Mouse (Mus musculus): ENCODE data around the gene Smyd1.

Gene Smyd1

DNA sequence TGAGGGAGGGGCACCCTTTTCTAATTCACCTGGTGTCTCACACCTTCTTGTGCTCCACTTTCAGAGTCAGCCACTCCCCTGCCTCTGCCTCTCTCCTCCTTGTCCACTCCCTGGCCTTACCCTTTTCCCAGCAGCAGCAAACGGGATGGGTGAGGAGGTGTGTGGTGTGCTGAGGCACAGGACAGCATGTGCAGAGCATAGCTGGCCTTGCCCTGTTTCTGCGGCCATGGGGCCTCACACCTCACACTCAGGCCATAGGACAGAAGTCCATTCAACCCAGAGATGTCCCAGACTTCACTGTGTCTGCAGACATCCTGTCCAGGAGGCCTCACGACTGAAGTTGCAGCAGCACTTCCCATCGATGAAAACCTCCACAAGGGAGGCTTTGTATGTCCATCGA lies 118.4 kb downstream of the Smyd1 start:
- no peak for DNase-seq

DNA sequence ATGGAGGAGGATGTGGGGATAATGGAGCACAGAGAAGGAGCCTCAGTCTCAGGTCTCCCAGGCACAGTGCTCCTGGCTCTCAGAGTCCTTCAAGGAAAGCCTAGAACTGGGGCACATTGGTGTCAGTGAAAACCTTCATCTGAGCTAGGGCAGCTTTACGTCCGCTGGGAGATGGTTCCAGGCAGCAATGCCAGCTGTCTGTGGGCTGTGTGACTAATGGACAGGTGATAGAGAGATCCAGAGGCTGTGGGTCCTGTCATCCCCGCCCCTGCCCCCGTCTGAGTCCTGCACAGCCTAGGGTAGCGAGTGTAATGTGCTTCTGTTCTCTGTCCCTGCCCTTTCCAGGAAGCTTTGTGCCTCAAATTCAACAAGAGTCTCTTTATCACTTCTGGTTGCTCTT lies 120.1 kb downstream of the Smyd1 start:
- no peak for DNase-seq

DNA sequence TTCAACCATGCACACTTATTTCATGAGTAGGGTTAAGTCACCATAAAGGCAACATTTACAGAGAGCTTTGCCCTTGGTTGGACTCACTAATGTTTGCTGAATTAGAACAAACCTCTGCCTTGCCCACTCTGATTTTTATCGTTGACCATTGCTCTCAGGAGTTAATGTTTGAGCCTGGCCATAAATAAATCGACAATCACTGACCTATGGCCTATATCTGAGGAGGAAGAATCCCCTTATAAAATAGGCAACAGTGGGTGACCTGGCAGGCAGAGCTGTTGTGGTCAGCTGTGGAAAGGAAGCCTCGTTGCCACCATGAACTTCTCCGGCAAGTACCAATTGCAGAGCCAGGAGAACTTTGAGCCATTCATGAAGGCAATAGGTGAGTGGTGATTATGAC lies 122.4 kb downstream of the Smyd1 start, which contains the start of gene Fabp1:
Gene Fabp1 (plus strand): TSS at position 216 of the 400 bp plus-strand sequence.
- no peak for DNase-seq

DNA sequence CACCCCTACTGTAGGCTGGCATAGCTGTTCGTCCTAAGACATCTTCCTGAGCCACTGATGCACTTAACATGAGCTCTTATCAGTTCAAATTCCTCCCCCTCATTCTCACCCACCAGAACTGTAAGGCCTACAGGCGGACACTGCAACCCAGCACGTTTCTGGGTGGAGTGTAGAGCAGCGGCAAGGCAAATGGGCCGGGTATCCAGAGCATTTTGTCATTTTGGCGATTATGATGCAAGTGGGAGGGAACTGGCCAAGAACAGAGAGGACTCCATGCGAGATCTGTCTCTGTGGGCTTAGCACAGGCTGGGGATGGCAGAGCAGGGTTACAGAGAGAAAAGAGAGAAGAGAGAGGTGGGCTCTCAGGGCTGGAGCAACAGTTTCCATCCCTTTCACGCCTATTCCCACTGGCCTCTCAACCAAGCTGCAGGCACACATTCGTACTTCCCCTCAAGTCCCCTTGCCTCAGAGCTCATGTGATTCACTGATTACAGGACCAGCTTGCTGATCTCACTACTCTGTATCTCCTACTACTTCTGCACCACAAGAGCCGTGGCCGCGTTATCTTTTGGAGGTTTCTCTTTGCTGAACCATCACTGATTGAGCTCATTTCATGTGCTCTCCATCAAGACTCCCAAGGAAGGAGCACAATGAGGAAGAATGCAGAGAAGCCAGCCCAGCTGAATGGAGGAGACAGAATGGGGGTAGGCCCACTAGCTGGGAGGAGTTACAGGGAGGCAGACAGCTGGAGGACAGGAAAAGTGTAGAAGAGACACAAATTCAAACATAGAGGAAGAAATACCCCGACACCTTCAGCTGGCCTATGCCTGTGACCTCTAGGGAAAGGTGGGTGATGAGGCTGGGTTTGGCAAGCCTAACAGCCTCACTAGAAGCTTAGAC lies 124.1 kb downstream of the Smyd1 start:
- DNase-seq: no peak

DNA sequence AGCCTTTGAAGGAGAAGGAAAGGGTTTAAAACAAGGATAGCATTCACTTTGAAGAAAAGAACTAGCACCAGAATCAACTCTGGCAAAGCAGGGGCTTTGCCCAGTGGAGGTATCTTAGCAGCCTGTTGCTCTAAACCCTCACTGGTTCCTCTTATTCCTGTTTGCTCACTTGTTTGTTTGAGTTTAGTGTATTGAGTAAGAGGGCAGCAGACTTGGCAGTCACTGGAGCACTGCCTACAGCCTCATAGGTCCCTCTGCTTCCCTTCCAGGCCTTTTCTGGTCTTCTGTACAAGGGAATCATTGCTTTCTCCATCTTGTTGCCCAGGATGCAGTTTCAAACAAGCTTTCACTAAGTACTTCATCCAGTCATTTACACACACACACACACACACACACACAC lies 125.9 kb downstream of the Smyd1 start:
- DNase-seq: no peak

DNA sequence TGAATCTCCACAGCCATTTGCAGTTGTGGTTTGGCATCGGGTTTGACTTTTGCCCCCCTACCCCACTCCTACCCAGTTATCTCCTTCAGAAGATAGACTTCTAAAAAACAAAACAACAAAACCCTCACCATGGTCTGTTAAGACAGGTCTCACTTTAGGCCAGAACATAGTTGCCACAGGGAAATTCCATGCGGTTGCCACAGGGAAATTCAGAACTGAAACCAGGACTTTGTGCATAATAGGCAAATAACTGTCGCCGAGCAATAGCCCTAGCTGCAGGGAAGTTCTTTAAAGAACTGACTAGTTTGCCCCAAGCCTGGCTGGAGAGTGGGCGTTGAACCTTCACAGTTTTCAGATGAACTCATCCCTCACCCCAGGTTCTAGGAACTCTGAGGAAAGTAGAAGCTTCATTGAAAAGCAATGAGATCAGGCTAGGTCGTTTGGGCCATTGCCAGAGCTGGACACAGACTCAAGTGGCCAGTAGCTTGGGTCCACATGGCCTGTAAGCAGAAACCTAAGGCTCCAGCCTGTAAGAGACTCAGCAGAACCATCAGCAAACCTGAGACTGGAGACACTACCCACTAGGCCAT lies 128.8 kb downstream of the Smyd1 start:
- DNase-seq: no peak

DNA sequence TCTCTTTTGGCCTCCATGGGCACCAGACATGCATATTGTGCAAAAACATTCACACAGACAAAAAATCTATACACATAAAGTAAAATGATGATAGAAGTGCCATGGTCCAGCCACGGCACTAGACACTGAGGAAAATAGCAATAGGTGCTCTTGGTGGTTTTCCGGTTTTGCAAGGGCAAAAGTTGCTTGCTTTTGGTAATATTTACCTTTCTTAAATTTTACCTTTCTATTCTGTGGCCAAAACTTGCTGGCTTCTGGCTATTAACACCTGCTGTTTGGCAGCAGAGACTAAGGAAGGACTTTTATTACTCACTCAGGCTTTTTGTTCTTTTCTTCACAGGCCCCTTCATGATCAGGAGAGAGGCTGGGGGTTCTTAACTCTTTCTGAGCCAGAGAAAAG lies 131.5 kb downstream of the Smyd1 start:
- DNase-seq: no peak

DNA sequence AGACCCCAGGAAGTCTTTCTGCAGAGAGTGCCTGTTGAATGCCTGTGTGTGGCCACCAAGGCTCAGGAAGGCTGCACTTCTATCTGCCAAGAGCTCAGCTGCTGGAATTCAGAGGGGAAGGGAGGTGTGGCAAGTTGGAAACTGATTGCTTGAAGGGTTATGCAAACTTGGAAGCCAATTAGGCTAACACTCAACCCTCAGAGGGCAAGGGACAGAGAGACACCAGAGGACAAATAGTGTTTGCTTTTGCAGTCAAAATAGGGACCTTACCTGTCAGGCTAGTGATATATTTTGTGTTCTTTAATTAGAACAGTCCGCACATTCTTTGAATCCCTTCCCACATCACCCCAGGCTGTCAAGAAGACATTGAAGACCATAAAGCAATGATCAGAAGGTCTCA lies 132.5 kb downstream of the Smyd1 start:
- DNase-seq: no peak

DNA sequence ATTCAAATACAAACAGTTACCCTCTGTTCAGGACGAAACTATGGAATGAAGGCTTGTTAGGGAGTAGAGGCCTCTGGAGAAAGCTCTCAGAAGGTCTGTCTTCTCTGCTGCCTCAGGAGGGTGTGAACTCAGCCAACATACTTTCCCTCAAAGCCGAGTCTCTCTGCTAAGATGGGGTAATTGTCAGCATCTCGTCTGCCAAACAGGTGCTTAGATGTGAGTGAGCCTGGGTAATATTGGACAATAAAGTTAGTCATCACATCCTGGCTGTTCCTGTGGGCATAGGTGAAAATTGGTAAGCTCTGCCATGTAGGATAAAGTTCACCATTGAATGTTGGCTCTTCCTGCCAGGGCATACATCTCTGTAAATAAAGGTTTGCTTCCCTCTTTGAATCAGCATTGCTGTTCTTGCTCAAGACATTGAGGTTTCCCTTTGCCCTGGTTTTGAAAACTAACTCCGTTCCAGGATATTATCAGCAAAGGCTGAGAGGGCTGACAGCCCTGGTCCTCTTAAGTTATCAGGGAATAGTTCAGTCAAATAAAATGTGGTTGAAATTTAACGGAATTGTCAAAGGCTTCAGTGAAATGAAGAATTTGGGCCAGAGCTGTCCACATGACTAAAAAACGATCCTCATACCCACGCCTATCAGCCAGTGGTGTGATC lies 137.0 kb downstream of the Smyd1 start:
- DNase-seq: no peak

DNA sequence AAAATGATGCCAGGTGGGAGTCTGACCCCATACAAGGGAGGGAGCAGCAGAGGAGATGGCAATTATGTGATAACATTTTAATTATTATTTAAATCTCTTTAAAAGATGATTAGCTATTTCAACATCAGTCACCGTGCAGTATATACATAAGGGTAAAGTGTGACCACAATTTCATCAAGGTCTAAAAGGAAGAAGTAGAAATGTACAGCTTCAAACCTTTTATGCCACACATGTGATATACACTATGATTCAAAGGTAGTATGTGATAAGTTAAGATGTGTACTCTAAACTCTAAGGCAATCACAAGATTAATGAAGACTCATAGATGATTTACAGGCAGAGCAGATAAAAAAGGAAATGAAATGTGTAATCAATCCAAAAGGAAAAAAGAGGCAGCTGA lies 141.4 kb downstream of the Smyd1 start:
- no peak for DNase-seq

DNA sequence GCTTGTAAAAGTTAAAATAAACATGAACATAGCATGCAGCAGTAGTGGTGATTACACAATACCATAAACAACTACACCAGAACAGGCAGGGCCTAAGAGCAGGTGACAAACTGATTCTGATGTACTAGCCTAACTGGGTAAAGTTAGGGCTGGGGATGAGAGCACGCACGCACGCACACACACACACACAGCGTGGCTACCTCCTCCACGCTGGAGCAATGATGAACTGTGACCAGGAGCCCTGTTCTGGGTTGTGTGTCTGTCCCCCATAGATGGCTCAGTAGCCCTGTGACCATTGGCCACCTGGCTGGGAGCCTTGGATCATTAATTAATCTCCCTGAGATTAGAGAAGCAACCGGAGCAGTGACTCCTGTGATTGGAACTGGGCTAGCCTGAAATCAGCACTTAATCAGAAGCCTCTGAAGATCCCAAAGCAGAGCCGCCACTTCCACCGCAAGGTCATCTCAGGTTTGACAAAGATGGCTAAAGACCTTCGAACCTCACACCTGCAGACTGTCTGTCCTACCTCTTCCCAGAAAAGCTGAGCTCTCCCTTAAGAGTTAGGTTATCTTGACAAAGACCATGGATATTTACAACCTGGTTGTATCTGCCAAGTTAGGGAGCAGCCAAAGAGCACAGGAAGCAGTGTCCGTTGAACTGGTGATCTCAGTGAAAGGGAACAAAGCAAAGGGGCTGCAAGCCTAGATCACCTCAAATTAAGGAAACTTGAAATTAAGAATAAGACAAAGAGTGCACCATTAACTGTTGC lies 149.0 kb downstream of the Smyd1 start:
- DNase-seq: no peak

DNA sequence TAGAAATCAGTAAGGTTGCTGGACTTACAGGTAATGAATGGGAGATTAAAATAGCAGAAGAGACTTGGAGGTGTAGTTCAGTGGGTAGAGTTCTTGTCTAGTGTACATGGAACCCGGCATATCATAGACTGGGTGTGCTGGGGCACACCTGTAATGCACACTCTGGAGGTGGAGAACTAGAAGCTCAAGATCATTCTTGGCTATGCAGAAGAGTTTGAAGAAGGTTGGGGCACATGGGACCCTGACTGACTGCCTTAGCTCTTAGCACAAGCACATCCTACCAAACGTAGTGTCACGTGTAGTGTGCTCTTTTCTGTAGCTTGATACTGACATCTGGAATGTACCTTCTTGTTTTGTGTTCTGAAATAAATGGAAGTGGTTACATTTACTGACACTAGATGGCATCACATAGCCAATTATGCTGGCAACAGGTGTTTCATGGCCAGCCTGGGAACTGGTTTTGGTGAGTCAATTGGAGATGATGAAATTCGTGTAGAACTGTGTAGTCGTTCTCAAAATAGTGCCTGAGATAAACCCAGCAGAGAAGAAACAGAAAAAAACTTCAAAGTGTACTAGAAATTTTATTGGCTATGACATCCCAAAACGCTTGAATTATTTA lies 155.4 kb downstream of the Smyd1 start:
- no peak for DNase-seq

DNA sequence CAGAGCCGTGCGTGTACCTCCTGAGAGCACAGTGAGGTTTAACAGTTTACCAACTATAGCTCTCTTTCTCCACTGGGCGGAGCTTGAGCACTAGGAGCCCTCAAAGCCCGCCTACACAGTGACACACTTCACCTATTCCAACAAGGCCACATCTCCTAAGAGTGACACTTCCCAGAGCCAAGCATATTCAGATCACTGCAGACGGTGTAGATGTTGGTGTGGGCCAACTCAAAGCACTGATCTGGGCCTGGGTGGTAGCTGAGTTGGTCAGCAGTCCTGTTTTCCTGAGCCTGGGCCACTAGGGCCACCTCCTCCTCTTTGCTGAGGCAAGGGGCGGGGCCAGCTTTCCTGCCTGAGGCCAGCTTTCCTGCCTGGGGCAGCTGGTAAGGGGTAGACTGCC lies 157.6 kb downstream of the Smyd1 start:
- peak; percentile 43 to 61 for DNase-seq

All from thymus, postnatal 36 days (tissue).